Mouse (Mus musculus) spleen, postnatal 10 days (tissue): ENCODE measurements at regions not wholly inside any gene's neighbourhood (a gene's known extent, or its start where the extent isn't known, plus 50 kb on each side); places are given as distances from the start of the nearest gene placed in this dataset.
A peak's percentile ranks its signal among the peaks of the same experiment; 100 is the strongest.

Experiments used
- DNase-seq, 2 experiments: peaks; one replicate each; pipeline ENCODE4 v3.0.0; 2021 to 2022; ENCODE audit warnings: low spot score in 2 of 2

DNA sequence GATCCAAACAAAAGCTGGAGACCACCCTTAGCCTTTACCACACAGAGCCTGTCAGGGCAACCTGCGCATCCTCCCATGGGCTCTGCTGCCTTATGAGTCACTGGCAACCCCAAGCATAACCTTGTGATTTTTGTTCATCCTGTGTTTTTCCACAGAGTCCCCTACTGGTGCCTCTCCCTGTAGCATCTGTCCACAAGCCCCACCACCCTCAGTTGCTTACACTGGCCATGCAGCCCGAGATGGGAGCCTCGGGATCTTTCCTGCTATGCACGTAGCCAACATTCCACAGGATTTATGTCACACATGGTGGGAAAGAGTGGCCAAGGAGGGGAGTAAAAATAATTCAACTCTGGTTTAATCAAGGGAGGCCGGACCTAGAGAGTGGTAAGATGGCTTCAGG, 269.2 kb upstream of the Nfe2l3 start:
- DNase-seq, result no peak

DNA sequence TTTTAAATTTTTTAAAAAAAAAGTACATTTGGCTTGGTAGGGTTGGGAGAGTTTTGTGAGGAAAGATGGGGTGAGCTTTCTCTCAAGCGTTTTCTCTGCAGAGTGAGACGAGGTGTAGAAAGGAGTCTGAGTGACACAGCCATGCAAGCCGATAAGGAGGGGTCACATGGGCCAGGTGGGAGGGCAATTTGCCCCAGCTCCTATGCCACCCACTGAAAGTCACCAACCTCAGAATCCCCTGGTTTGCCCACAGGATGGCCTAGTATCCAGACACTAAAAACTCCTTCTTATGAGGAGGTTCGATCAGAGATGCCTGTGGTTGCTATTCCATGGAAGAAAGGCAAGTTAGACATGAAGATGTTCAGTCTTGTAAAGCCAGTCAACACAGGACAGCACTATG, 268.6 kb upstream of the Nfe2l3 start:
- no peak for DNase-seq

- DNase-seq, result no peak
These were observed 265.4 kb upstream of the Nfe2l3 start for GRCm38 (mm10) chr6:51167028-51167427.

- DNase-seq, result peak; percentile 71 to 89
These were observed 264.4 kb upstream of the Nfe2l3 start for GRCm38 (mm10) chr6:51168048-51168447.

DNA sequence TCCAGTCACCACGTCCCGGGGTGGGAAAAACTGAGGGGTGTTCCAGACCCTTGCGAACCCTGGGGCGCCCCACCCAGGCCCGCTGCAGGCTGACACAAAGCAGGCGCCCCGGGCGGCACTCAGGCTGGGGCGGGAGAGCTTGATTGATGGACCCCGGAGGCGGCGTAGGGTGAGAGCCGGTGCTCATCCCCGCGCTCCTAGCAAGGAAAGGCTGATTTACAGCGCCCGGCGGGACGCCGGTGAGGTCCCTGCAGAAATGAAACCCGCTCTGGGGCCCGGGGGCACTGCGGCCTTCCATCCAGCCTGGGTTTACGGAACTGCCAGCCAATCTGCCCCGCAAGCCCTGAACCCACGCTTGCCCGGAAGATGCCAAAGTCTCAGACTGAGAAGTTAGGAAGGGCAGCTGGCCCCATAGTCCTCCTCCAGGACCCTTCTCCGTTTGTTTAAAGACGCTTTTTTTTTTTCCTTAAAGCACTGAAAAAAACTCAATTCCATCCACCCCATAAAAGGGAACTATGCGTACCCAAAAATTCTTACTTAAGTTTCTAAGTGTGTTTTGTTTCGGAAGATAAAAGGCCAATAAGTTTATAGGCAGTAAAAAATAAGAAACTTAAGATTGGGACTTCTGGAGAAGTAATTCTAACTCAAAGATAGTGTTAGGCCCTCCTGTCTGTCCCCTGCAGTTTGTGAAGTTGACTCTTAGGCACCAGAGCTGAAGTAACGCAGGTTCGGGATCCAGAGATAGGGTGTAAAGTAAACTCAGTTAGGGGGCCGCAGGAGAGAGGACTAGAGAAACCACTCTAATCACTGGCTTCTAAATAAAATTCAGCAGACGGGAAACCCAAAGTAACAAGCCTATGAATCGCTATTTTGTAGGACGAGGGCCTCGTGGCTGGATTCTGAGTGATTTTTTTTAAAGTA, 263.4 kb upstream of the Nfe2l3 start:
- DNase-seq, result peak; percentile 58 to 60

GRCm38 (mm10) chr6:51169971-51170411, 262.5 kb upstream of the Nfe2l3 start:
- DNase-seq, result peak in 1 of 2 experiments; percentile 34

- DNase-seq, result peak; percentile 44 to 74
These were observed 262.1 kb upstream of the Nfe2l3 start for GRCm38 (mm10) chr6:51170414-51170813.

- peak in 1 of 2 experiments; percentile 64 for DNase-seq
These were observed 261.6 kb upstream of the Nfe2l3 start for GRCm38 (mm10) chr6:51170871-51171270.

DNA sequence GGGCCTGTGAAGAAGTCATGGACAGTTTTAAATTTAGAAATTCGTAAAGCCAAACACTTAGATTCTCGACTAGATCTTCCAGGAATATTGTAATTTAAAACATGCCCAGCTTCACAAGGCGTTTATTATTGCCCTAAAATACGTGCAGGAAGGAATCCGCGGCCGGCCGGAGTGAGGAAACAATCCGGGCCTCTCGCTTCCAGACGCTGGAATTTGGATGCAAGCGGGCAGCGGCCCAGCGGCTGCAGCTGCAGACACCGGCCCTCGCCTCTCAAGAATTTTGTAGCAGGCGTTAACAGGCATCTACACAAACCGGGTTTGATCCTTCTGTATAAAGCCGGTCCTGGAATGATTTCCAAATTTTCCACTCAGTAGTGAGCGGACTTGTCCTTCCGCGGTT, 260.7 kb upstream of the Nfe2l3 start:
- peak in 1 of 2 experiments; percentile 46 for DNase-seq

- peak in 1 of 2 experiments; percentile 30 for DNase-seq
These were observed 260.1 kb upstream of the Nfe2l3 start for GRCm38 (mm10) chr6:51172331-51172791.

- peak; percentile 45 to 84 for DNase-seq
These were observed 259.4 kb upstream of the Nfe2l3 start for GRCm38 (mm10) chr6:51172856-51173619.

- no peak for DNase-seq
These were observed 258.6 kb upstream of the Nfe2l3 start for GRCm38 (mm10) chr6:51173620-51174442.

- DNase-seq, result peak in 1 of 2 experiments; percentile 18
These were observed 257.9 kb upstream of the Nfe2l3 start for GRCm38 (mm10) chr6:51174443-51175021.

- DNase-seq, result no peak
These were observed 256.6 kb upstream of the Nfe2l3 start for GRCm38 (mm10) chr6:51175616-51176590.

- no peak for DNase-seq
These were observed 255.6 kb upstream of the Nfe2l3 start for GRCm38 (mm10) chr6:51176791-51177433.

- DNase-seq, result no peak
These were observed 254.8 kb upstream of the Nfe2l3 start for GRCm38 (mm10) chr6:51177701-51178060.

- peak; percentile 65 to 88 for DNase-seq
These were observed 254.2 kb upstream of the Nfe2l3 start for GRCm38 (mm10) chr6:51178061-51178791.

DNA sequence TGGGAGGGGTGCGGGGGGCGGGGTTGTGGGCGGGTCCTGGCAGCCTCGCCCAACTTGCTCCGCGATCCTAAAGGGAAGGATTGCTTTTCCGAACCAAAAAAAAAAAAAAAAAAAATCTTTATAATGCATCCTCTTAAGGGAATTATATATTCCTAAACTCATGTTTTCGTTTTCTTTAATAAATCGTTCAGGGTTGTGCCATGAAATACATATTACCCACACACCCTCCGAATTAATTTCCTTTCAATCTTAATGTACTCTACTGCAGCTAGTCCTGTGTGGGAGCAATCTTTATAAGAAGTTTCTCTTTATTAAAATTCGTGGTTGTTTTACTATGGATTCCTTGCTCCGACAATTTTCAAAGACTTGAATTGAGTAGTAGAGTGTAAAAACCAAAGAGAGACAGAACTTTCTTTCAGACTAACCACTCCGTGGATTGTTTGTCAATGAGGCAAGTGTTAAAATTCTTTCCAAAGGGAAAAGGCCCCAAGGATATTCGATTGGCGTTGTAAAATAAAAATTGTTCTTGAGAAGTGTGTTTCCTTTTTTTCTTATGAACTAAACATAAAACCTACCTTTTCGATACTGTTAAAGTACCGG, 253.6 kb upstream of the Nfe2l3 start:
- DNase-seq, result no peak
